Mouse (Mus musculus): ENCODE measurements at regions not wholly inside any gene's neighbourhood (a gene's known extent, or its start where the extent isn't known, plus 50 kb on each side); places are given as distances from the start of the nearest gene placed in this dataset.

DNA sequence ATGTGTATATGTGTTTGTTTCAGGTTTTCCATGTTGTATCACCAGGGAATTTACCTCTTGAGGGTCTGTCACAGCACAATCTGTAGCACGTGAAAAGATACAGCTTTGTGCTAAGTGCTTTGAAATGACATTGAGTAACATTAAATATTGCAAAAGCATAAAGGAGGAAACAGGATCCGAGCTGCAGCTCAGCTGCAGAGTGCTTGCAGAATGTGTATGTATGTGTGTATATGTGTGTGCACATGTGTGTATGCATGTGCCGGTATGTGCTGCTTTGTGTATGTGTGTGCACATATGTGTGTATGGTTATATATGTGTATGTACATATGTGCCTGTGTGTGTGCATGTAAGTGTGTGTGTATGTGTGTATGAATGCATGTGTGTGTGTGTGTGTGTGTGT, 200.9 kb upstream of the Marcks start:
- Histone ChIP-seq H3K36me3 (ENCODE audit: control insufficient read depth, insufficient read depth, low read length) (no peaks in the 10 kb centered on the region; the same call in 1 of the 2 replicates), H3K4me1 (ENCODE audit: control insufficient read depth, insufficient read depth, low read length) (peaks cover 8% of the 10 kb centered on the region), H3K9ac (ENCODE audit: low read depth, low read length) (no peak overlapping the region), H3K79me2 (replicated peaks; ENCODE audit: control insufficient read depth, insufficient read depth, low read length) (no peaks in the 10 kb centered on the region), H3K4me3 (no peak overlapping the region), H3K27me3 (ENCODE audit: control insufficient read depth, insufficient read depth, low read length) (no peaks in the 10 kb centered on the region), H3K27ac (no peak overlapping the region)
- TF ChIP-seq CTCF (IDR thresholded peaks at IDR 0.05) (no peak), POLR2A (IDR thresholded peaks at IDR 0.05; ENCODE audit: insufficient read depth, low read depth, low read length) (no peak), EP300 (IDR thresholded peaks at IDR 0.05; ENCODE audit: insufficient read depth, low read depth, low read length) (no peak)
- DNase-seq = no peak
- intact Hi-C loops (cut with DNase I) = no loop called here
- 92% methylated on average over 3 of the region's 3 CpGs for WGBS

- intact Hi-C loops (cut with DNase I) = no loop called here
These were observed 199.6 kb upstream of the Marcks start for GRCm38 (mm10) chr10:37338073-37338912.

GRCm38 (mm10) chr10:37337172-37337620, 198.5 kb upstream of the Marcks start:
- Histone ChIP-seq H3K9ac (ENCODE audit: low read depth, low read length) (no peak overlapping the region), H3K27ac (peak overlapping the region; percentile 58), H3K27me3 (ENCODE audit: control insufficient read depth, insufficient read depth, low read length) (no peaks in the 10 kb centered on the region), H3K36me3 (ENCODE audit: control insufficient read depth, insufficient read depth, low read length) (no peaks in the 10 kb centered on the region; the same call in 1 of the 2 replicates), H3K79me2 (replicated peaks; ENCODE audit: control insufficient read depth, insufficient read depth, low read length) (no peaks in the 10 kb centered on the region), H3K4me1 (ENCODE audit: control insufficient read depth, insufficient read depth, low read length) (peaks cover 10% of the 10 kb centered on the region), H3K4me3 (no peak overlapping the region)
- 25% methylated on average over 3 of the region's 3 CpGs for WGBS
- TF ChIP-seq EP300 (IDR thresholded peaks at IDR 0.05; ENCODE audit: insufficient read depth, low read depth, low read length) (no peak), CTCF (IDR thresholded peaks at IDR 0.05) (no peak), POLR2A (IDR thresholded peaks at IDR 0.05; ENCODE audit: insufficient read depth, low read depth, low read length) (no peak)
- intact Hi-C loops (cut with DNase I) = no loop called here
- DNase-seq = peak in 1 of 2 experiments; percentile 56

More at GRCm38 (mm10) chr10:37338073-37338912, 199.6 kb upstream of the Marcks start:
- peak overlapping the region; percentile 58 for H3K27ac ChIP-seq
- no peaks in the 10 kb centered on the region for H3K79me2 ChIP-seq (replicated peaks; ENCODE audit: control insufficient read depth, insufficient read depth, low read length)
- peaks cover 10% of the 10 kb centered on the region for H3K4me1 ChIP-seq (ENCODE audit: control insufficient read depth, insufficient read depth, low read length)
- H3K4me3 ChIP-seq = no peak overlapping the region
- TF ChIP-seq EP300 (IDR thresholded peaks at IDR 0.05; ENCODE audit: insufficient read depth, low read depth, low read length) (no peak), POLR2A (IDR thresholded peaks at IDR 0.05; ENCODE audit: insufficient read depth, low read depth, low read length) (no peak)
- no peaks in the 10 kb centered on the region; the same call in 1 of the 2 replicates for H3K36me3 ChIP-seq (ENCODE audit: control insufficient read depth, insufficient read depth, low read length)
- DNase-seq = peak in 1 of 2 experiments; percentile 54
- 68% methylated on average over 4 of the region's 4 CpGs for WGBS
- H3K9ac ChIP-seq (ENCODE audit: low read depth, low read length) = no peak overlapping the region
- no peaks in the 10 kb centered on the region for H3K27me3 ChIP-seq (ENCODE audit: control insufficient read depth, insufficient read depth, low read length)

- no peak for DNase-seq
- WGBS = 37% methylated on average over 3 of the region's 3 CpGs
- Histone ChIP-seq H3K27me3 (ENCODE audit: control insufficient read depth, insufficient read depth, low read length) (no peaks in the 10 kb centered on the region), H3K36me3 (ENCODE audit: control insufficient read depth, insufficient read depth, low read length) (no peaks in the 10 kb centered on the region; the same call in 1 of the 2 replicates), H3K4me1 (ENCODE audit: control insufficient read depth, insufficient read depth, low read length) (peaks cover 10% of the 10 kb centered on the region), H3K79me2 (replicated peaks; ENCODE audit: control insufficient read depth, insufficient read depth, low read length) (no peaks in the 10 kb centered on the region), H3K9ac (ENCODE audit: low read depth, low read length) (no peak overlapping the region), H3K4me3 (no peak overlapping the region), H3K27ac (peak overlapping the region; percentile 38)
- intact Hi-C loops (cut with DNase I) = no loop called here
- TF ChIP-seq POLR2A (IDR thresholded peaks at IDR 0.05; ENCODE audit: insufficient read depth, low read depth, low read length) (no peak), CTCF (IDR thresholded peaks at IDR 0.05) (no peak), EP300 (IDR thresholded peaks at IDR 0.05; ENCODE audit: insufficient read depth, low read depth, low read length) (0 out of 2 replicates have a peak, but pooled peaks have one; percentile 12)
These were observed 196.4 kb upstream of the Marcks start for GRCm38 (mm10) chr10:37335148-37335547.

GRCm38 (mm10) chr10:37326168-37326534, 187.4 kb upstream of the Marcks start:
- no peak for TF ChIP-seq CTCF (IDR thresholded peaks at IDR 0.05)
- no peak for TF ChIP-seq EP300 (IDR thresholded peaks at IDR 0.05; ENCODE audit: insufficient read depth, low read depth, low read length)
- no peak for TF ChIP-seq POLR2A (IDR thresholded peaks at IDR 0.05; ENCODE audit: insufficient read depth, low read depth, low read length)
- no peak for DNase-seq
- Histone ChIP-seq H3K79me2 (replicated peaks; ENCODE audit: control insufficient read depth, insufficient read depth, low read length) (no peaks in the 10 kb centered on the region), H3K27ac (no peak overlapping the region), H3K27me3 (ENCODE audit: control insufficient read depth, insufficient read depth, low read length) (no peaks in the 10 kb centered on the region), H3K4me3 (no peak overlapping the region), H3K9ac (ENCODE audit: low read depth, low read length) (no peak overlapping the region), H3K4me1 (ENCODE audit: control insufficient read depth, insufficient read depth, low read length) (no peaks in the 10 kb centered on the region), H3K36me3 (ENCODE audit: control insufficient read depth, insufficient read depth, low read length) (no peaks in the 10 kb centered on the region)
- WGBS = 76% methylated on average over 3 of the region's 3 CpGs
- intact Hi-C loops (cut with DNase I) = no loop called here

GRCm38 (mm10) chr10:37325514-37326167, 186.9 kb upstream of the Marcks start:
- no peaks in the 10 kb centered on the region for H3K4me1 ChIP-seq (ENCODE audit: control insufficient read depth, insufficient read depth, low read length)
- no peaks in the 10 kb centered on the region for H3K27me3 ChIP-seq (ENCODE audit: control insufficient read depth, insufficient read depth, low read length)
- no peak overlapping the region for H3K4me3 ChIP-seq
- intact Hi-C loops (cut with DNase I) = no loop called here
- H3K9ac ChIP-seq (ENCODE audit: low read depth, low read length) = no peak overlapping the region
- no peaks in the 10 kb centered on the region for H3K79me2 ChIP-seq (replicated peaks; ENCODE audit: control insufficient read depth, insufficient read depth, low read length)
- H3K27ac ChIP-seq = no peak overlapping the region
- TF ChIP-seq CTCF (IDR thresholded peaks at IDR 0.05) (no peak), EP300 (IDR thresholded peaks at IDR 0.05; ENCODE audit: insufficient read depth, low read depth, low read length) (no peak), POLR2A (IDR thresholded peaks at IDR 0.05; ENCODE audit: insufficient read depth, low read depth, low read length) (no peak)
- no peaks in the 10 kb centered on the region for H3K36me3 ChIP-seq (ENCODE audit: control insufficient read depth, insufficient read depth, low read length)
- 65% methylated on average over 6 of the region's 6 CpGs for WGBS
- no peak for DNase-seq
